Mouse (Mus musculus) frontal cortex, postnatal 10 days (tissue): ENCODE results near the gene Creb5.
"Not testable (repeated sequence)": the region's sequence is repeated elsewhere in the genome, so short reads cannot be mapped to it uniquely, and the experiment has no call there.

Source experiments
- DNase-seq, 2 experiments: peaks; one replicate each; pipeline ENCODE4 v3.0.0; 2022; ENCODE audit warnings: low spot score in 2 of 2, mixed read lengths in 1 of 2

Creb5 gene

DNA sequence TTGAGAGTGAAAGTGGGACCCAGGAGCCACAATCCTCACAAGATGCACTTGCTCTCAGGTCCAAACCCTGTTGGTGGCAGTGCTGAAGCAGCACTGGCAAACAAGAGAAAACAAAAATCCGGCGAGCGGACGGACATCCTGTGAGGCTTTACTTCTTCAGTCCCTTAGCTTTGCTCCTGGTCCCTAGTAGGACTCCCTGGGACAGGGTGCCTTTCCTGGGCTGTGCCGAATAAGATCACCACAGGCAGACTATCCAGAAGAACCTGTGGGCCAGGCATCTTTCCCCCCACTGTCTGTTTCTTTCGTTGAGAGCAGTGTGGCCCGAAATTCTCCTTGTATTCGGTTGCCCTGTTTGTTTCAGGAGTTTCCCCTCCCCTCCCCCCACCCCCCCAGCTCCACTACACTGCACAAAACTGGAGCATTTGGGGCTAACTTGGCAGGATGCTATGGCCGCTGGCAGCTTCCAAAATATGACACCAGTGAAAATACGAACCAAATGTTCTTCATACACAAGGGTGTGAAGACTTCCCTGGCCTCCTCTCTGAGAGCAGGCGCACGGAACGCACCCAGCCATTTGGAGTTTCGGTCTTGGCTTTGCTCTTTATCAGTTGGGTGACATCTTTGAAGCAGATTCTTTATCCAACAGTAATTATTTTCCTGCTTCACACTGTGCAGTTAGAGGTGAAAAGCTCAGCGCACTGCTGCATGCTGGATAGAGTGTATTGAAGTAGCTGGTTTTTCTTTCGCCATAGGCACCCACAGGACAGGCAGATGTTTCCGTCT, 32.7 kb downstream of the Creb5 start:
- DNase-seq = peak; percentile 9 to 13

DNA sequence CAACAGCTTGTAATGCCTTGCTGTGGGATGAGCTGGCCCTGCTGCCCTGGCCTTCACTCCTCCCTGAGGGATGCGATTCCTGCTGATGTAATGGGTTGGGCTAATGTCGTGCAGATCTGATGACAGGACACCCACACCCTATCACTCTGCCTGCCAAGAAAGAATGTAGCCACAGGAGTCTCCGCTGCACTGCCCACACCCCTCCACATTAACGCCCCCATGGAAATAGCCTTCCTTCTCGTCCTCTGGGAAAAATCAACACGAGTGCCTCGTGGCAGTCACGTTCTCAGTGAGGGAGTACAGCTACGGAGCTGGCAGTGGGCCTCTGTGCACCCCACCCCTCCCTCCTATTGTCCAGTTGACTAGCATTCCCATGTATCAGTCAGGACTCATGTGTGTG, 50.3 kb downstream of the Creb5 start:
- no peak for DNase-seq

DNA sequence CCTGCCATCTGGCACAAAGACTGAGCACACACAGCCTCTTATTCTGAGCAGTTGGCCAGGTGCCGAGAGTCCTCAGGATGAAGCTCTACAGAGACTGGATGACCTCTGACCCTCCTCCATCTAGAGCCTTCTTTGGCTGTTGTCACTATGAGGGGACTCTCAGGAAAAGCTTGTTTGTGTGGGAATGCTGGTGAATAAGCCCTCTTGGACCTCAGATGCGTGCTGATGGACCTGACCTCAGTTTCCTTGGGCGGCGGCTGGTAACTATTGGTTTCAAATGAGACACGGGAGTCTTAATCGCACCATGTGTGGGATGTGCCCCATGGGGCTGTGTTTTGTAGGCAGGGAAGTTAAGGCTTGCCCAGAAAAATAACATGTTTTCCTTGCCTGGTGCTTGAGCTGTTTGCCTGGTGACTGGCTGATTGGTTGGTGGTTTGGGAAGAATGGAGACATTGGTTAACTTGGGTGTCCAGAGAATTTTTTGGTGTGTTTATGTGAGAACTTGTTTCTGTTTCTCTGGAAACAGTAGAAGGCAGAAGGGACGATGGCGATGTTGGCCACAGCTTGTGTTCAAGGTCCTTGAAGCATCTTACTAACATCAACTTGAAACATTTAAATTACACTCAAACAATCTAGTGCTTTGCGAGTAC, 65.4 kb downstream of the Creb5 start:
- no peak for DNase-seq

DNA sequence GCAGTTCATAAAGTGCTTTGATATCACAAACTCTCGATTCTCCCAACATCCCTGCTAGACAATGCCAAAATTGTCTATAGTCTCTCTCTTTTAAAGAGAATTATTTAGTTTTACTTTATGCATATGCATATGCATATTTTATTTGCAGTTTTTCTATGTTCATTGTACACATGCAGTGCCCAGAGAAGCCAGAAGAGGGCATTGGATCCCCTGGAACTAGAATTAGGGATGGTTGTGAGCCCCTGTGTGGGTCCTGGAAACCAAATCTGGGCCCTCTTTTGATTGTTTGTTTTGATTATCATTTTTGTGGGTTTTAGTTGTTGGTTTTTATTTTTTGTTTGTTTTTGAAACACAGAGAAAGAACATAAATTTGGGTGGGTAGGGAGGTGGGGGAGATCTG, 69.3 kb downstream of the Creb5 start:
- no peak for DNase-seq

DNA sequence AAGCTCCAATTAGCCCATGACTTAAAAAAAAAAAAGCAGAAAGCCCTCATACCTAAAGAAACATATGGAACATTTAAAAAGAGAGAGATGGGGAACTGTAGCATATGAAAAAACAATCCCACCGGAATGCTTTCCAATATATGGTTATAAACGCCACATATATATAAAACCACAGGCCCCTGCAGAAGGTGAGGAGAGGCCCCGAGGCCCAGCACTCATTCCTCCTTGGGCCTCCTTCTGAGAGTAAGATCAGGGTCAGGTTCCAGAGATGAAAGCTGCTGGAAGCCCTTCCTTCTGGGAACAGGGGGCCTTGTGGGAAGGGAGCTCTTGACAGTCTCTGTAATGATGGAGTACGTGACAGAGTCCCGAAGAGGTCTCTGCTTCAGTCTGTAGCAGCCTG, 76.5 kb downstream of the Creb5 start:
- no peak for DNase-seq

DNA sequence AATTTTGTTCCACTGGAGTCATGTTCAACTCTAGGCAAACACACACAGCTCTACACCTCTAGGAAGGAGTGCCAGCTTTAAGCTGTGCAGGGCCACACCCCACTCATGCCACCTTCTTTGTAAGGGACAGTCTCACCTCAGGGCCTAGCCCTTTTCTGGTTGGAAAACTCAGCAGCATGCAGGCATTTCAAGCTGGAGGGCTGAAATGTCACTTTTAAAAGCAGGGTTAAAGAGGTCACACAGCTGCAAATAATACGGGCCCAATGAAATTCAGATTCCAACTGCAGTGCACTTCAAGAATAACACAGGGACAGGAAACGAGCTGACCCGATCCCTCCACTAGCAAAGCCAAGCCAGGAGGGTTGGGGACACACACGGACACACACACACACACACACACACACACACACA, 76.9 kb downstream of the Creb5 start:
- no peak for DNase-seq

DNA sequence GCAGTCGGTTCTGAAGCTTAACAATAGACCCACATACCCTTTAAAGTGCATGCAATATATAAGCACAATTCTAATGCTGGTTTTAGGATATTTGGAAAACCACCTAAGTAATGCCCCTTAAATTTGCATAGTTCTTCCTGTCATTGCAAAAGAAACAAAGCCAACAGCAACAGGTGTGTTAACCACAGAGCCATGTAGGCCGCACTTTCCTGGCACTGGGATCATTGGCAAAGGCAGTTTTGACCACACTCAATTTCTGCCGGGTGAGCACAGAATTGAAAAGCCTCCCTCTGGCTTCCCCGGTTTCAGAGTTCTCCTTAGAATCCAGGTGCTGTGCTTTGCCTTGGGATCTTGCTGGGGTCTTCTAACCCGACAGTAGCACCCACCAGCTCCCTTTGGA, 82.1 kb downstream of the Creb5 start:
- no peak for DNase-seq

DNA sequence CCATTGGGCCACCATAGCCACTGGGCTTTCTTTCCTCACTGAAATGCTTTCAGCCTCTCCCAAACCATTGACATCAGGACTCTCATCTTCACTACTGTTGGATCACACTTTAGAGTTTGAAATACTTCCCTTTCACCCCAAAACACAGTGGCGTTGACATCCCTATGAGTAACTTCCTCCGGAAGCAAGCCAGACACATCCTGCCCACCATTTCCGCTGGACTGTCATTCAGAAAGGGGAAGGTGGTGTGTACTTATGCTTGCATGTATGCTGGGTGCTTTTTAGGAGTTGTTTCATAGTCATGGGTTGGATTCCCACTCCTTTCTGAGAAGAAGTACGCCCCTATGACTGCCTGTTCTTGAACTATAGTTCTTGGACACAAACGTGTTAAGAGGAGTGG, 82.9 kb downstream of the Creb5 start:
- DNase-seq = no peak

DNA sequence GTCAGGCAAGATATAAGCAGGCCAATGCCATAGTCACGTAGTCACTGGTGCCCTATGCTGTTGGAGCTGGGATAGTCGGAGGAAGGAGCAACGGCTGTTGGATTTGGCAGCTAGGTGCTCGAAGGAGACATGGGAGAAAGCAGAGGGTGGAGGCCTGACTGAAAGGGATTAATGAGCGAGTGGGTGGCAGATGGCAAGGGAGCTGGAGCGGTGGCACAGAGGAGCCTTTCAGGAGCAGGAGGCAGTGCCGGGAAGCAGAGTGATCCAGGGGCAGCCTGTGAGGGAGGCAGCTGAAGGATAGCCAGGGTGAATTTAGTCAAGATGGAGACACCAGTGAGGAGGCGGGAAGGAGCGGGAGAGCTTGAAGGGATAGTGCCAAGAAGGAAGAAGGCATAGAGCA, 84.9 kb downstream of the Creb5 start:
- DNase-seq = no peak

DNA sequence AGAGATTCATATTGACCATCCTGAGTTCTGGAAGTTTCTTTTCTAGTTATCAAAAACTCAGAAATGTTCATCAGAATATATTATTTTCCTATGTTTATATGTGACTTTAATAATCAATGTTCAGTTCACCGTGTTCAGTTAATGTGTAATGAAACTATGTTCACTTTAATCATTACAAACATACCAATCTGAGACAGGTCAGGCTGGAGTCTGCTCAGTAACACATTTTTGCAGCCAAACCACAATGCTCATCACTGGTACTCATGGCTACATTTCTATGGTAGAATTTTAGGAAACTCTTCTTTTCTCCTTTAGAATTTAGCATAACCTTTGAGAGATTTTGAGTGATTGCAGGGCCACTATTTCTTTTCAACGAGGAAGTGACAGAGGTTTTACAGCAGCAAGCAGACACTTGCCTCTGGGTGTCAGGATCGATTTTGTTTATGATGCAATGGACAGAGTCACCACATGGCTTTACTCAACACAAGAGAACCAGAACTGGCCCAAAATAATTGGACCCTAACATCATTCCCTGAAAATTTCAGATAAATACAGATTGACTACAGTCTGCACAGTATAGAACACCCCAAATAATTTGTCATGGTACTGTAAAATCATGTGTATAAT, 87.4 kb downstream of the Creb5 start:
- DNase-seq = no peak

DNA sequence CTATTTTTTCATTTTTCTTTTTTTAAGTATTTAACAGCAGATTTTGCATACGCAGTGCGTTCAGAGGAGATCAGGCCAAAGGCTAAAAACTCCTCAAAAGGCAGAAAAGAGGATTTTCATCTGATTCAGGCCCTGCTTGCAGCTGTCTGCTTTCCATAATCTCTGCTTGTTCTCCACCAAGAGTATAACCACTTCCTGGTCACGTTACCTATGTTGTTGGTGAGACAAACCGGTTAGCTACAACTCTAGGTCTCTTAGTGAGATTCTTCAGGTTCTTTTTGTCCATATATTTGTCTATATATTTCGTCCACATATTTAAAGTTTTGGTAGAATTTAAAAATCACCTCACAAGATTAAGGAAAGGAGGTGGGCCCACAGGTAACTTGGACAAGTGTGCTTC, 102.2 kb downstream of the Creb5 start:
- DNase-seq = no peak

DNA sequence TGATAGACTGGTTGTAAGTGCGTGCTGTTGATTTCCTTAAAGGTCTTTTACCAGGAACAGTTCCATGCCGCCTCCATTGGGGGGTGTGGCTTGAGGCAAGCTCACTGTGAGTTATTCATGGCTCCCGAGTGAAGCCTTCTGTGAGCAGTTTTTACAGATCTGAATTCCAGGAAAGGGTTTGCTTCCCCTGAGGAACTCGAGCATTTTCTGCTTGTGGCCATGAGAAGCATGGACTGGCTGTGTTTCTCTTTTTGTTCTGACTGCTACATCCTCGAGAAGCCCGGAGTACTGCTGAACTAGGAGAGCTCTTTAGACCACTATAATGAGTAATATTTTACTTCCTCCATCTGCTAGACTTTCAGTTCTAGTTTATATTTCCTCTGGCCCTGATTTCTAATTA, 103.3 kb downstream of the Creb5 start:
- DNase-seq = peak in 1 of 2 experiments; percentile 18

DNA sequence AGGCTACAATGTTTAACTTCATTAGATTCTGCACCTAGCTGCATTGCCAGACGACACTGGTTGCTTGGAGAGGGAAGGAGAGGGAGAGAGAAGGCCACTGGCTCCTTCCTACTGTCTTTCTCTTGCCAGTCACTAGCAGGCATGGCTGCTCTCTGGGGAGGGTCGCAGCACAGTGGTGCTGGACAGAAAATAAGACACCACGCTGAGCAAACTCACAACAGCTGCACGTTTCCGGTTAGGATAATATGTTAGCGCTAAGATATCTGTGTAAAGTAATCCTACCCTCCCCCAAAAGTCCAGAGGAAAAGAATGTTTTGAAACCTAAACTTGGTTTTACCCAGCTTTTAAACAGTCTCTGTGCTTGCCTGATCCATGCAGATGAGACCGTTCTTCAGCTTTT, 107.0 kb downstream of the Creb5 start:
- no peak for DNase-seq

DNA sequence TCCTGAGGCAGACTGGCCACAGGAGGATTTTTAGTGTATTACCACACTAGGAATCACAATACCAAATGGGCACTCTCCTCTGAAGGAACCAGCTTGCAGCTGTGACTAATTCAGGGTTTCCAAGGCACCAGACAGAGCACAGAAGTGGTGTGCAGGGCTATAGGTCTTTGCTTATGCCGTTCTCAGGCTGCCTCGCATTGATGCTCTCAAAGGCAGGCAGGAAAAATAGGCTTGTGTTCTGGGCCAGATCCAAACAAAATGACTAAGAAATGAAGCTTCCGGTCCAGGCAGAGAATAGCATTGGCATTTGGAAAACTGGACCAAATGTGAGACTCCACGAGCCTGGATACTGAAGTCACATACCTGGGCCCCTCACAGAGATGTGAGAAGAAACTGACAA, 108.1 kb downstream of the Creb5 start:
- no peak for DNase-seq

DNA sequence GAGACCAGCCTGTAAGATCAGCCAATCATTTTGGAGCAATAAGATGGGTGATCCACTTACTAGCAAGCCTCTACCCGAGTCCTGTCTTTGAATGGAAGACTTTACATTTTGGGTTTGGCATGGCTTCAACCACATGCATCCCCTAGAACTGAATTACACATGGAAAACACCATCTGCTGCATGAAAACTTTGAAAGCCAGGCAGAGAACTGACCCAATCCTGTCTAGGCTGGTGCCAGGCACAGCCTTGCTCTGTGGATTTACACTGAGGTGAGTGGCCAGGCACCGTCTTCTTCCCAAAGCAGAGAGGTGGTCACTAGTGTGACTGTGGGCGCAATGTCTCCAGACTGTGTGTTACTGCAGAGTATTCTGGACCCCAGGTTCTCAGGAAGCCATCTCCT, 109.4 kb downstream of the Creb5 start:
- no peak for DNase-seq

DNA sequence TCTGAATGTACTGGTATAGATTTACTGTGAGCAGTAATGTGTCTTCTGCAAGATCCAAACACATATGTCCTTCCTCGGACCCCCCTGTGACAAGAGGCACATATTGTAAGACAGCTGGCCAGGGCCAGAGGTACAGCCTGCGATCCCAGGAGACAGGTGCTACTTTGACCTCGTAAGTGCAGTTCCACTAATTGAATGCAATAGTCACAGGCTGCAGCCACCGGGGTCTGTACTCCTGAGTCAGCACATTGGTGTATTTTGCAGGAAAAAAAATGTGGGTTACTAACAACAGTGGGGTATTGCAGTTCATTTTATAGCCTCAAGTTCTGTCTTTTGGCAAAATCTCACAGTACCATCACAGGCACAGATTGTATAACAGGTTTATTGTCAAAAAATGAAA, 110.7 kb downstream of the Creb5 start:
- no peak for DNase-seq

DNA sequence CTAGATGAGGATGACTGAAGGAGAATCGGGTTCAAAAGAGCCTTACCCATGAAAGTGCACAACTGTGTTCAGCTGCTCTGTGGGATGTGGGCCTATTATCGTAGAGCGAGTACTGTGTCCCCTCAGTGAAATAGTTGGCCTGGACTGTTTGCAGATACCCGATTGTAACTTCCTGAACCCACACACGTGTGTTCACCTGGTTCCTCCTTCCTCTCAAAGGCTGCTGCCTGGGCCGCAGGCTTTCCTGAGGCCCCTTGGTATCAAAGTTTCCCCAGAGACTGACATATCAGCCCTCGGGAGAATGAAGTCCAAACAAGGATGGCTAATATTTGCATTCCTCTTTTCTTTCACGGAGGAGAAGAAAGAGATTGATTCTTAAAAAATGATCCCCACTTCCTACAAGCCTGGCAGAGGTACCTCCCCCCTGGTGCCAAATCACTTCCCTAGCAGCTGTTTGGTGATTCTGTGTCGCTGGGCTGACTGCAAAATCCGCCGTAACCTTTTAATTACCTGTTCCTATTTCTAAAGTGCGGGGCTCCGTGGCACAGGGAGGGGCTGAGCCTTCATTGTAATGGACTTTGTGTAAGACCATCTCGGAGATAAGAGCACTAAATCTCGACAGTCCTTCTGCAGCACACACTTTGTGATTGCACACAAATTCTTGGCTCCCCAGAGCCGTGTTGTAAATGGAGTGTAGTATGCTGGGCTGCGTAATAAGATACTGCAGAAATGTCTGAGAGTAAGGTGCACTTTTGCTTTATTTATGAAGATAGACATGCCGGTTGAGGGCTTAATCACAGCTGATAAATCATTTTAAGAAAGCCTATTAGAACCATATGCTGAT, 111.4 kb downstream of the Creb5 start:
- DNase-seq = no peak

DNA sequence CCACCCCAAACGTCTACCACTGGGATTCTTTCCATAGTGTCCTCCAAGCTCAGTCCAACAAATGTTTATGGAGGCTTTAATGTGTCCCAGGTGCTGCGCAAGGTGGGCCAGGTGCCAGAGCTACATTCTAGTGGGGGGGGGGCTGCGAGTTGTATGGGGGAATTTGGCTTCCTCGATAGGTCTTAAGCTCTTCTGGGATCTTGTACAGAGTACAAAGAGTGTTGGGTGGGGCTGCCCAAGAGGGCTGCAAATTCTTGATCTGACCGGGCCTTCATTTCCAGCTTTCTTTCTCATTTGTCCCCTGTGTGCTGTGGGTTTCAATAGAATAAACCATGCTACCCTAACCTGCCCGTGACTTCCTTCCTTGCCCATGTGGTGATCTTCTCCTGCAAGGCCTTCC, 114.3 kb downstream of the Creb5 start:
- DNase-seq = no peak

DNA sequence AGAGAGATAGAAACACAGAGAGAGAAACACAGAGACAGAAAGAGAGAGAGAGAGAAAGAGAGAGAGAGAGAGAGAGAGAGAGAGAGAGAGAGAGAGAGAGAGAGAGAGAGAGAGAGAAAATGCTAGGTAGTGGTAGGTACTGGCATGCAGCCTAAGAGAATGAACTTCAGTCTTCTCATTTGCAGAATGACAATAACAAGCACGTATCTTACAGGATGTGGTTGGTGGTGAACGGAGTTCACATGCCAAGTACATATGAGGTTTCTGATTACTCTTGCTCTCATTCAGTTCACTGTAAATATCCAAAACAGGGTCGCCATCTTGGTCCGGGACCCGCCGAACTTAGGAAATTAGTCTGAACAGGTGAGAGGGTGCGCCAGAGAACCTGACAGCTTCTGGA, 115.5 kb downstream of the Creb5 start:
- not testable (repeated sequence) for DNase-seq

DNA sequence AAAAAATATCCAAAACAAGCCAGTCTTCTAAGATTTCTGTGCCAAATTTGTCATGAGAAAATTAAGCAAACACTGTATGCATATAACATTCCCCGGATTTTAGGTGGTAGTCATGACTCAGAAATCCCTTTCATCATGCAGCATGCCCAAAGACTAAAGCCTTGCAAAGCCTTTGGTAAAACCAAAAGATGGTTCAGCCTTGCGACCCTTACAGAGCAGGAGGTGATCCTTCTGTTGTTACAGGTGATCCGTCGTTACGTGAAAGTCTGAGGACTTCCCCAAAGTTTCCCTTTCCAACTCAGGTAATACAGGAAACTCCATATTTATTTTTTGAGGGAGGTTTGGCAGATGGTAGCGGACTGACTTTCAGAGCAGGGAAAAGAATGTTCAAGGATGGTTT, 122.1 kb downstream of the Creb5 start:
- DNase-seq = no peak

DNA sequence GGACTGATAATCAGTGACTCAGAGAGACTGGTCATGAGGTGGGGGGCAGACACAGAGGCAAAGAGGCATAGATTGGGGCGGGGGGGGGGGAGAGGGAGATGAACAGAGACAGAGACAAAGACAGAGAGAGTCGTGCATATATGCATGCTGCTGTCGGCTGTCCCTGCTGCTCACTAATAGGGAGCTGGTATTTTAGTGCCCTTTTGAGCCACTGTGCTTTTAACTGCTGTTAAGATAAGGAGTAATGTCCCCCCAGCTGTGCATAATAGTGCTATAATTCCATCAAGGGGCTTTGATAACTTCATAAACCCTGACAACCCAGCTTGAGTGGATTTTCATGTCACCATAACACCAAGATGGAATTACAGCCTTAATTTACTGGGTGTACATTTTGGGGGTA, 134.3 kb downstream of the Creb5 start:
- no peak for DNase-seq

DNA sequence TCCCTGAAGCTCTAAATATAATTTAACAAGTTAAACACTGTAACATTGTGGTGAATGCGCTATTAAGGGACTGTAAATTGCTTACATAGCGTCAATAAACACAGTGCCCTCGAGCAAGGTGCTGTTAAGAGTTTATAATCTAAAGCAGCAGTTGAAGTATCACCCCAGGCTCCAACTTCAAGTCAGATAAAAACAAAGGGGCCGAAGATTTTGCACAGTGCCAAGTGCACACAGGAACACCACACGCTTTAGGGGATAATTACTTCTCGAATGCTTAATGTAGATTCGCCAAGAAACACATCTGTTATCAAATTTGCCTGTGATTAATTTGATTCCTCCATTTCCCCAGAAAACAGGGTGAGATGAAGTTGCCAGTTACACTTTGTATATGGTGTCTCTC, 142.3 kb downstream of the Creb5 start:
- DNase-seq = no peak
